Mouse (Mus musculus) kidney, adult 2 months (tissue): Measurements from ENCODE around the gene Acmsd. TPM values are rescaled to one million over a fixed set of nuclear protein-coding genes. Genes with fewer than 3 reads are reported as not detected.
A peak's percentile ranks its signal among the peaks of the same experiment; 100 is the strongest.

Experiments used
- DNase-seq: peaks from one replicate; pipeline ENCODE4 v3.0.0; 2021
- H3K27ac ChIP-seq: fragments of 200-500 bp; 2 replicates; pipeline ENCODE4 v1.5.1; 2012; ENCODE audit warnings: low read depth, low read length, control low read depth, inconsistent platforms; ENCODE audit not compliant: insufficient read depth
- H3K27me3 ChIP-seq: fragments of 200-500 bp; replicated peaks from 2 replicates; pipeline ENCODE4 v1.6.1; 2012; ENCODE audit warnings: mild to moderate bottlenecking, moderate library complexity, low read length, inconsistent platforms; ENCODE audit not compliant: control insufficient read depth, insufficient read depth
- H3K36me3 ChIP-seq: fragments of 200-500 bp; 2 replicates; pipeline ENCODE4 v1.6.1; 2012; ENCODE audit warnings: mild to moderate bottlenecking, moderate library complexity, low read length, inconsistent platforms; ENCODE audit not compliant: control insufficient read depth, insufficient read depth
- H3K4me1 ChIP-seq: fragments of 200-500 bp; 2 replicates; pipeline ENCODE4 v1.6.1; 2011; ENCODE audit warnings: low read length; ENCODE audit not compliant: control insufficient read depth, insufficient read depth
- H3K4me3 ChIP-seq: fragments of 200-500 bp; 2 replicates; pipeline ENCODE4 v1.5.1; 2011; ENCODE audit warnings: mild to moderate bottlenecking, low read depth, low read length, control low read depth; ENCODE audit not compliant: insufficient read depth
- CTCF ChIP-seq: fragments of 200-500 bp; conservative IDR thresholded peaks from 2 replicates; pipeline ENCODE4 v1.5.1; 2011; ENCODE audit warnings: low read depth, mild to moderate bottlenecking, control low read depth, low read length, moderate library complexity, mixed read lengths; ENCODE audit not compliant: insufficient read depth, insufficient read length
- POLR2A ChIP-seq: fragments of 200-500 bp; IDR thresholded peaks from one replicate; pipeline ENCODE4 v1.6.1; 2011; ENCODE audit warnings: low read depth, low read length, control low read depth
- WGBS: fragments of 180-500 bp; shearing (Covaris S2); methylation state at CpG from one replicate; pipeline ENCODE4 v1.1.7; 2018; 5-methylcytosine and 5-hydroxymethylcytosine counted together
- polyA plus RNA-seq: library from polyadenylated mRNA; depleted of rRNA; stranded (reverse); fragments of >200 nt; gene quantifications from 2 replicates; pipeline ENCODE4 v1.2.3, GENCODE M21; 2012

Acmsd gene
- polyA plus RNA-seq, 1 experiment, result 81.0 TPM

GRCm38 (mm10) chr1:127775206-127775720 is 46.0 kb downstream of the Acmsd start:
- Histone ChIP-seq H3K4me1 (peaks cover 7% of the 10 kb centered on the region; the same call in 1 of the 2 replicates), H3K27me3 (no peaks in the 10 kb centered on the region), H3K36me3 (no peaks in the 10 kb centered on the region), H3K4me3 (peak overlapping the region; percentile 84), H3K27ac (no peak overlapping the region)
- TF ChIP-seq CTCF (no peak), POLR2A (no peak)
- 8% methylated on average over 10 of the region's 10 CpGs for WGBS
- no peak for DNase-seq

DNA sequence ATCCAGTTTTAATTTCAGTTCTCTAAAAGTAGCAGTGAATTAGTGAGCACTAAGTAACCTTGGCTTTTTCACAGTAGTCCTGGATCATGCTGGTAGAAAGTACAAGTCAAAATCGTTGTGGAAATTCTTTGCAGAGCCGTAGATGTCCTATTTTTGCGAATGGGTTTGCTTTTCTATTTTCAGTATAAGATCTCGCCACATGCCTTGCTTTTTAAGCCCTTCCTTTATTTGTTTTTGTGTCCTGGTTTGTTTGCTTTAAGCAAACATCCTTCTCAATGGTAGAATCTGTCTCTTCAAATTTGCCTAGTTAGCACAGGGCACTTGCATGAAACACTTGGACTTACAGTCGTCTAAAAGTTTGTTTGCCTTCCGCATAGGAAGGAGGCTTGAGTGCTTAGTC is 47.0 kb downstream of the Acmsd start:
- Histone ChIP-seq H3K36me3 (no peaks in the 10 kb centered on the region), H3K27me3 (no peaks in the 10 kb centered on the region), H3K27ac (no peak overlapping the region; the same call in 1 of the 2 replicates), H3K4me3 (no peak overlapping the region), H3K4me1 (peaks cover 9% of the 10 kb centered on the region; the same call in 1 of the 2 replicates)
- 45% methylated on average over 6 of the region's 6 CpGs for WGBS
- TF ChIP-seq POLR2A, result no peak
- no peak for TF ChIP-seq CTCF
- DNase-seq, result no peak

- TF ChIP-seq CTCF (no peak), POLR2A (no peak)
- no peak for DNase-seq
- 88% methylated on average over 3 of the region's 3 CpGs for WGBS
- no peaks in the 10 kb centered on the region for H3K27me3 ChIP-seq
- H3K4me3 ChIP-seq, result no peak overlapping the region
- no peaks in the 10 kb centered on the region for H3K36me3 ChIP-seq
- H3K4me1 ChIP-seq, result peaks cover 18% of the 10 kb centered on the region
- no peak overlapping the region for H3K27ac ChIP-seq
These were observed 49.4 kb downstream of the Acmsd start for GRCm38 (mm10) chr1:127778611-127779010.

DNA sequence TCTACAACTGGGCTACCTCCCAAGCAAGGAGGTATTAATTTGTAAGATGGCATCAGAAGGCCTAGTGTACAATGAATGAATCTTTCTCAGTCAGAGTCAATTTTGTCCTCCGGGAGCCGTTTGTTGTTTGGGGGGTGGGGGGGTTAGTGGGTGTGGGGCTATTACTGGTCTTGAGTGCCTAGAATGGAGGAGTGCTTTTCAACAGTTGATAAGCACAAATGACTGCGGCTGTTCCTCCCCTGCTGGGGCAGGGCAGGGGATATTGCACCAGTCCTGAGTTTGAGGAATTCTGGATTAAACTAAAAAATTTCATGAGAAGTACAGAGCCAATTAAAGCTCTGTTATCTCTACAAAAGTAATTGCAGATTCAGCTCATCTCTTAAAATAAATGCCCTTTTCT is 50.9 kb downstream of the Acmsd start:
- no peak for DNase-seq
- no peaks in the 10 kb centered on the region for H3K27me3 ChIP-seq
- TF ChIP-seq POLR2A (no peak), CTCF (no peak)
- H3K4me1 ChIP-seq, result peaks cover 20% of the 10 kb centered on the region
- H3K36me3 ChIP-seq, result no peaks in the 10 kb centered on the region
- H3K4me3 ChIP-seq, result no peak overlapping the region
- WGBS, result 27% methylated on average over 3 of the region's 3 CpGs
- H3K27ac ChIP-seq, result no peak overlapping the region

- TF ChIP-seq POLR2A (no peak), CTCF (no peak)
- H3K27ac ChIP-seq, result no peak overlapping the region
- H3K4me3 ChIP-seq, result no peak overlapping the region
- H3K4me1 ChIP-seq, result peaks cover 21% of the 10 kb centered on the region
- H3K36me3 ChIP-seq, result no peaks in the 10 kb centered on the region
- no peaks in the 10 kb centered on the region for H3K27me3 ChIP-seq
- WGBS, result 55% methylated on average over 2 of the region's 2 CpGs
- DNase-seq, result no peak
These were observed 51.6 kb downstream of the Acmsd start for GRCm38 (mm10) chr1:127780849-127781248.

- H3K4me3 ChIP-seq, result no peak overlapping the region
- no peak overlapping the region for H3K27ac ChIP-seq
- no peaks in the 10 kb centered on the region for H3K36me3 ChIP-seq
- peaks cover 26% of the 10 kb centered on the region for H3K4me1 ChIP-seq
- no peak for TF ChIP-seq POLR2A
- TF ChIP-seq CTCF, result no peak
- DNase-seq, result no peak
- no peaks in the 10 kb centered on the region for H3K27me3 ChIP-seq
These were observed 54.6 kb downstream of the Acmsd start for GRCm38 (mm10) chr1:127783862-127784261.

DNA sequence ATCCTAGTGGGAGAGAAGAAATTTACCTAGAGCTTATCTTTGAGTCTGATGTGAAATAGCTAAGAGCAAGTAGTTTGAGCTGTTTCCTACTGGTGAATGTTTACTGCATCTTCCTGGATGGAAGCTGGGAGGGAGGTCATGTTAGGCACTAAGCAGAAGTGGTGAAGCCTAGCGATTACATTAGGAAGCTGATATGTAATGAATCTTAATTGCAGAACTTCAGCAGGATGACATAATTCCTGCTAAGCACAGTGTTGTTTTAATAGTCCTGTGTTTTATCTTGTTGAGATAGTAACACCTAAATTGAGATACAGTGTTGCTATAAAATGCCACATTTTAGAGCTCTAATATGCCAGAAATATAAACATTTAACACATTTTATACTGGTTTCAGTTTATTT is 56.7 kb downstream of the Acmsd start:
- Histone ChIP-seq H3K4me3 (no peak overlapping the region), H3K4me1 (peaks cover 23% of the 10 kb centered on the region), H3K36me3 (no peaks in the 10 kb centered on the region), H3K27ac (no peak overlapping the region), H3K27me3 (no peaks in the 10 kb centered on the region)
- 12% methylated on average over 1 of the region's 1 CpGs for WGBS
- DNase-seq, result no peak
- no peak for TF ChIP-seq POLR2A
- TF ChIP-seq CTCF, result no peak

DNA sequence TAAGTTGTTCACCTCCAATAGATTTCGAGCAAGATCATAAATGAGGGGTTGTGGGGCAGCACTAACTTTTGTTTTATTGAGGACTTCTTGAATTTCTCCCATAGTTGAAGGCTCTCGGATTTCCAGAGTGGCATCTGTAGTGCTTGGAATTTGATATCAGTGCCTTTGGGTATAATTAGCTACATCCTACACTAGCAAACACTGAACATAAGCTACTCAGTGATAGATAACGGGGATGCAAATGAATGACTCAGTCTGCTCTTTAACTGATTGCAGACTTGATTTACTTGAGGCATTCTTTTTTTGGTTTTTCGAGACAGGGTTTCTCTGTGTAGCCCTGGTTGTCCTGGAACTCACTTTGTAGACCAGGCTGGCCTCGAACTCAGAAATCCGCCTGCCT is 59.7 kb downstream of the Acmsd start:
- 69% methylated on average over 6 of the region's 6 CpGs for WGBS

More for the DNA sequence above, 59.7 kb downstream of the Acmsd start:
- Histone ChIP-seq H3K4me3 (no peak overlapping the region), H3K4me1 (peaks cover 10% of the 10 kb centered on the region), H3K27ac (no peak overlapping the region), H3K36me3 (no peaks in the 10 kb centered on the region), H3K27me3 (no peaks in the 10 kb centered on the region)
- no peak for TF ChIP-seq CTCF
- TF ChIP-seq POLR2A, result no peak
- no peak for DNase-seq
